Mouse (Mus musculus) heart, postnatal 0 days (tissue): ENCODE results near the gene Lhfpl2. TPM values are rescaled to one million over a fixed set of nuclear protein-coding genes. Genes with fewer than 3 reads are reported as not detected.

Experiments
- ATAC-seq: fragments of 200-750 bp; cut with Nextera tagmentation; 2 replicates; pipeline ENCODE4 v1.8.0; 2017; ENCODE audit warnings: low read depth, moderate number of reproducible peaks, moderate library complexity; ENCODE audit not compliant: insufficient read depth
- DNase-seq: peaks from one replicate; pipeline ENCODE4 v3.0.0-alpha.2; 2016; ENCODE audit warnings: low spot score
- H3K27ac ChIP-seq: fragments of 300-500 bp; sonication (generic); 2 replicates; pipeline ENCODE4 v1.5.1; 2014; ENCODE audit warnings: low read depth, mild to moderate bottlenecking
- H3K27me3 ChIP-seq: fragments of 300-500 bp; sonication (generic); 2 replicates; pipeline ENCODE4 v1.6.1; 2014; ENCODE audit warnings: low read length, mixed read lengths; ENCODE audit not compliant: control insufficient read depth, insufficient read depth
- H3K36me3 ChIP-seq: fragments of 300-500 bp; sonication (generic); replicated peaks from 2 replicates; pipeline ENCODE4 v1.6.1; 2014; ENCODE audit warnings: low read length, mixed read lengths; ENCODE audit not compliant: control insufficient read depth, insufficient read depth
- H3K4me1 ChIP-seq: fragments of 300-500 bp; sonication (generic); 2 replicates; pipeline ENCODE4 v1.6.1; 2014; ENCODE audit warnings: antibody characterized with exemption; ENCODE audit not compliant: control insufficient read depth, insufficient read depth
- H3K4me2 ChIP-seq: fragments of 300-500 bp; sonication (generic); 2 replicates; pipeline ENCODE4 v1.6.1; 2014; ENCODE audit warnings: low read depth, mild to moderate bottlenecking, low read length, moderate library complexity
- H3K4me3 ChIP-seq: fragments of 300-500 bp; sonication (generic); 2 replicates; pipeline ENCODE4 v1.5.1; 2014; ENCODE audit warnings: low read depth, low read length
- H3K9ac ChIP-seq: fragments of 300-500 bp; sonication (generic); replicated peaks from 2 replicates; pipeline ENCODE4 v1.6.1; 2014; ENCODE audit warnings: low read depth, low read length, mixed read lengths
- H3K9me3 ChIP-seq: fragments of 300-500 bp; sonication (generic); replicated peaks from 2 replicates; pipeline ENCODE4 v1.6.1; 2016; ENCODE audit warnings: low read length; ENCODE audit not compliant: control insufficient read depth
- CTCF ChIP-seq: IDR thresholded peaks from 2 replicates; pipeline ENCODE4 v1.5.1; 2016; ENCODE audit warnings: antibody characterized with exemption, control low read depth, low read depth
- EP300 ChIP-seq: IDR thresholded peaks from 2 replicates; pipeline ENCODE4 v1.6.1; 2016; ENCODE audit warnings: antibody characterized with exemption, low read depth
- WGBS: fragments of 180-500 bp; shearing (Covaris S2); extraction: QIAGEN DNeasy Blood & Tissue Kit; methylation state at CpG from one replicate; pipeline ENCODE4 v1.1.7; 2014; 5-methylcytosine and 5-hydroxymethylcytosine counted together
- polyA plus RNA-seq: library from polyadenylated mRNA; unstranded; fragments of >200 nt; fragmentation: Nextera tagmentation; extraction: Ambion mirVana; gene quantifications from 2 replicates; pipeline ENCODE4 v1.2.1, GENCODE M21; 2015
- total RNA-seq: library from RNA; depleted of rRNA; stranded (reverse); fragments of >200 nt; gene quantifications from 2 replicates; pipeline ENCODE4 v1.2.3, GENCODE M21; 2014; ENCODE audit warnings: low replicate concordance

Lhfpl2 gene
- total and polyA plus RNA-seq, 2 experiments from 2014 or later = 10.8 to 22.5 TPM

GRCm38 (mm10) chr13:94144451-94144850 lies 86.9 kb downstream of the Lhfpl2 start:
- Histone ChIP-seq H3K27me3 (no peaks in the 10 kb centered on the region), H3K36me3 (no peaks in the 10 kb centered on the region), H3K9ac (no peak overlapping the region), H3K4me1 (peaks cover 27% of the 10 kb centered on the region; the same call in 1 of the 2 replicates), H3K4me2 (no peak overlapping the region), H3K9me3 (no peaks in the 10 kb centered on the region), H3K27ac (no peak overlapping the region), H3K4me3 (no peak overlapping the region)
- no peak for TF ChIP-seq CTCF
- TF ChIP-seq EP300 = no peak
- ATAC-seq (no peak), DNase-seq (no peak)
- 68% methylated on average over 8 of the region's 8 CpGs for WGBS

GRCm38 (mm10) chr13:94147257-94147656 lies 89.7 kb downstream of the Lhfpl2 start:
- Histone ChIP-seq H3K4me2 (no peak overlapping the region), H3K36me3 (no peaks in the 10 kb centered on the region), H3K27ac (no peak overlapping the region), H3K4me1 (peaks cover 6% of the 10 kb centered on the region; the same call in 1 of the 2 replicates), H3K27me3 (no peaks in the 10 kb centered on the region), H3K9ac (no peak overlapping the region), H3K9me3 (no peaks in the 10 kb centered on the region), H3K4me3 (no peak overlapping the region)
- WGBS = 34% methylated on average over 4 of the region's 4 CpGs
- no peak for TF ChIP-seq EP300
- peak; percentile 65 for TF ChIP-seq CTCF
- ATAC-seq (no peak), DNase-seq (peak; percentile 45)

- no peak overlapping the region for H3K4me2 ChIP-seq
- no peak for ATAC-seq
- 57% methylated on average over 5 of the region's 5 CpGs for WGBS
- H3K4me1 ChIP-seq = no peaks in the 10 kb centered on the region
- H3K9ac ChIP-seq = no peak overlapping the region
- no peaks in the 10 kb centered on the region for H3K27me3 ChIP-seq
- no peak for DNase-seq
- H3K27ac ChIP-seq = no peak overlapping the region
- no peaks in the 10 kb centered on the region for H3K36me3 ChIP-seq
- TF ChIP-seq EP300 (no peak), CTCF (no peak)
- H3K9me3 ChIP-seq = no peaks in the 10 kb centered on the region
- no peak overlapping the region for H3K4me3 ChIP-seq
Observed at GRCm38 (mm10) chr13:94149006-94149405, 91.4 kb downstream of the Lhfpl2 start.

- Histone ChIP-seq H3K9ac (no peak overlapping the region), H3K27ac (no peak overlapping the region), H3K9me3 (no peaks in the 10 kb centered on the region), H3K4me3 (no peak overlapping the region), H3K36me3 (no peaks in the 10 kb centered on the region), H3K27me3 (no peaks in the 10 kb centered on the region), H3K4me1 (no peaks in the 10 kb centered on the region), H3K4me2 (no peak overlapping the region)
- TF ChIP-seq EP300 (no peak), CTCF (no peak)
- no peak for DNase-seq
- WGBS = 90% methylated on average over 8 of the region's 8 CpGs
- ATAC-seq = no peak
Observed at GRCm38 (mm10) chr13:94149781-94150180, 92.2 kb downstream of the Lhfpl2 start.

DNA sequence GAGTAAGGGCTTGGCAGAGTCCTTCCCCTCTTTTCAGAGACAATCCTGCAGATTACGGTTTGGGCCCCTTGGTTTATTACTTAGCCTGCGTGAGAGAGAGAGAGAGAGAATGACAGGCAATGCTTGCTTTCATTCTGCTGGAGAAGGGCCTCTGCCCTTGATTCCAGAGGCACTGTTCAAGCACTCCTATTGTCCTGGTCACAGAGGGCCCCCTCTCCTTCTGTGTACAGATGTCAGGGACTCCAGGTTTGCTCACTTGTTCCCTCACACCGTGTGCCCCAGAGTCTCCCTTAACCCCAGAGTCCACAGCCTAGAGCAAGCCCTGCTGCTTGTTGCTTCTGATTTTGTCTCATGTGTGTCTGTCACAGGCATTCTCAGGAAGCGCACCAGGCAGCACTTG lies 93.7 kb downstream of the Lhfpl2 start:
- H3K36me3 ChIP-seq = no peaks in the 10 kb centered on the region
- DNase-seq (no peak), ATAC-seq (no peak)
- no peak overlapping the region for H3K27ac ChIP-seq
- no peaks in the 10 kb centered on the region for H3K9me3 ChIP-seq
- H3K4me2 ChIP-seq = no peak overlapping the region
- H3K4me1 ChIP-seq = no peaks in the 10 kb centered on the region
- no peak overlapping the region for H3K9ac ChIP-seq
- H3K27me3 ChIP-seq = no peaks in the 10 kb centered on the region
- 66% methylated on average over 4 of the region's 4 CpGs for WGBS
- TF ChIP-seq CTCF (no peak), EP300 (no peak)
- no peak overlapping the region for H3K4me3 ChIP-seq

GRCm38 (mm10) chr13:94152836-94153235 lies 95.2 kb downstream of the Lhfpl2 start:
- no peak overlapping the region for H3K4me3 ChIP-seq
- DNase-seq (no peak), ATAC-seq (no peak)
- no peaks in the 10 kb centered on the region for H3K27me3 ChIP-seq
- no peak overlapping the region for H3K9ac ChIP-seq
- no peak for TF ChIP-seq CTCF
- TF ChIP-seq EP300 = no peak
- H3K9me3 ChIP-seq = no peaks in the 10 kb centered on the region
- H3K27ac ChIP-seq = no peak overlapping the region
- no peaks in the 10 kb centered on the region for H3K36me3 ChIP-seq
- WGBS = 90% methylated on average over 10 of the region's 10 CpGs
- no peak overlapping the region for H3K4me2 ChIP-seq
- H3K4me1 ChIP-seq = no peaks in the 10 kb centered on the region
